Mouse (Mus musculus) T-helper 2 cell (primary cell): ENCODE measurements around the gene Olfr548-ps1.

Experiments used
- in situ Hi-C: fragments of 300-600 bp; cut with MboI, MseI; formaldehyde crosslinking; loops from one replicate; pipeline ENCODE4 v1.15.1; 2025; ENCODE audit warnings: high pct_unique_total_duplicates

Gene Olfr548-ps1

GRCm38 (mm10) chr7:102571142-102571541 lies 30.4 kb downstream of the Olfr548-ps1 start, which contains the start of gene Olfr550:
Olfr550 (plus strand) TSS chr7:102571442.
- in situ Hi-C loops: no loop called here

GRCm38 (mm10) chr7:102573174-102573830 lies 32.6 kb downstream of the Olfr548-ps1 start:
- in situ Hi-C loops: no loop called here

DNA sequence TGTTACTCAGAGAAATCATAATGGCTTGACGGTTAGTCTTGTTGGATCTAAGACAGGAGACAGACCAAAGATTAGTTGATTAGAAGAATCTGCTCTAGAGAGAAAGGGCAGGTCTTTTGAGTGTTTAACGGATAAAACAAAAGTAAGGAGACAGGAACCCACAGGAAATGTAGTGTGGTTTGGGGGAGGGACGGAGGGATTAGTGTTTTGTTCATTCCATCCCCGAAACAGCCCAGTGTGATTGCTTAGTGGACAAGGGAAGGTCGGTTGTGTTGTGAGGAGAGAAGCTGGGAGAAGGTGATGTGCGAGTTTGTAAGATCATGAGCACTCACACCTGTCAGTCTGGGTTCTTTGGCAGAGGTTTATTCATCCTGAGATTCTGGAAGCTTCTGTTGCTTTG lies 35.3 kb downstream of the Olfr548-ps1 start:
- in situ Hi-C loops: no loop called here

- in situ Hi-C loops: no loop called here
Observed at GRCm38 (mm10) chr7:102591786-102592185, 51.1 kb downstream of the Olfr548-ps1 start, which contains the start of gene Olfr551. Olfr551 (minus strand) TSS chr7:102591886.
